Mouse (Mus musculus): ENCODE data around the gene Tekt5. TPM values are rescaled to one million over a fixed set of nuclear protein-coding genes. Genes with fewer than 3 reads are reported as not detected.

Tekt5 gene
- polyA plus RNA-seq, 1 experiment, result 10.9 TPM

- no peak for TF ChIP-seq POLR2A (IDR thresholded peaks at IDR 0.05; ENCODE audit: extremely low read depth, insufficient read depth, low read length)
- TF ChIP-seq CTCF (IDR thresholded peaks at IDR 0.05; ENCODE audit: extremely low read depth, insufficient read depth, low read length), result no peak
- 0 out of 2 replicates have a peak overlapping the region, but pooled peaks have one; percentile 44 for H3K27ac ChIP-seq (ENCODE audit: insufficient read depth, low read length)
These were observed 29.5 kb downstream of the Tekt5 start for GRCm38 (mm10) chr16:10365796-10366195.

GRCm38 (mm10) chr16:10363061-10363460 lies 32.2 kb downstream of the Tekt5 start:
- no peak overlapping the region for H3K27ac ChIP-seq (ENCODE audit: insufficient read depth, low read length)
- TF ChIP-seq POLR2A (IDR thresholded peaks at IDR 0.05; ENCODE audit: extremely low read depth, insufficient read depth, low read length), result no peak
- no peak for TF ChIP-seq CTCF (IDR thresholded peaks at IDR 0.05; ENCODE audit: extremely low read depth, insufficient read depth, low read length)

More at GRCm38 (mm10) chr16:10365796-10366195, 29.5 kb downstream of the Tekt5 start:
- Histone ChIP-seq H3K4me3 (ENCODE audit: insufficient read depth, low read length) (no peak overlapping the region), H3K4me1 (ENCODE audit: control insufficient read depth, insufficient read depth, low read length) (no peaks in the 10 kb centered on the region)

DNA sequence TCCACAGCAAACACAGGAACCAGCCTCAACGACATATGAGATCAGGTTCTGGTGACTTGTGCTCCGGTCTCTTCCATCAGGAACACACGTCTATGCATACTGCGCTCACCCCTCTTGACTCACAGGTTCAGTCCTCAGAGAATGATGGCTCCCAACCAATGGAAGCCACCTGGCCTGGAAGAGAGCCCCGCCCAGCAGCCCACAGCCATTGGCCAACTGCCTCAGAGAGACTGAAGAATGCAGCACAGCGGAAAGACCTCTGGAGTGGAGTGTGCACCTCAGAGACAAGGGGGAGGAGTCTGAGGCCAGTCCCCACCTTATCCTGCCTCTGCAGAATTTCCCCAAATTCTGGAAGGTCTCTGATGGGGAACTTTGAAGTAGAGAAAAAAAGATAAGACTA lies 36.0 kb downstream of the Tekt5 start:
- H3K4me1 ChIP-seq (ENCODE audit: control insufficient read depth, insufficient read depth, low read length), result no peaks in the 10 kb centered on the region; the same call in 1 of the 2 replicates
- TF ChIP-seq CTCF (IDR thresholded peaks at IDR 0.05; ENCODE audit: extremely low read depth, insufficient read depth, low read length), result no peak
- TF ChIP-seq POLR2A (IDR thresholded peaks at IDR 0.05; ENCODE audit: extremely low read depth, insufficient read depth, low read length), result no peak
- no peak overlapping the region for H3K4me3 ChIP-seq (ENCODE audit: insufficient read depth, low read length)
- no peak overlapping the region for H3K27ac ChIP-seq (ENCODE audit: insufficient read depth, low read length)

More at GRCm38 (mm10) chr16:10363061-10363460, 32.2 kb downstream of the Tekt5 start:
- Histone ChIP-seq H3K4me1 (ENCODE audit: control insufficient read depth, insufficient read depth, low read length) (no peaks in the 10 kb centered on the region; the same call in 1 of the 2 replicates), H3K4me3 (ENCODE audit: insufficient read depth, low read length) (no peak overlapping the region)

GRCm38 (mm10) chr16:10358010-10358934 lies 37.0 kb downstream of the Tekt5 start:
- TF ChIP-seq POLR2A (IDR thresholded peaks at IDR 0.05; ENCODE audit: extremely low read depth, insufficient read depth, low read length), result no peak
- no peak for TF ChIP-seq CTCF (IDR thresholded peaks at IDR 0.05; ENCODE audit: extremely low read depth, insufficient read depth, low read length)
- H3K27ac ChIP-seq (ENCODE audit: insufficient read depth, low read length), result no peak overlapping the region
- no peaks in the 10 kb centered on the region; the same call in 1 of the 2 replicates for H3K4me1 ChIP-seq (ENCODE audit: control insufficient read depth, insufficient read depth, low read length)
- H3K4me3 ChIP-seq (ENCODE audit: insufficient read depth, low read length), result no peak overlapping the region

- Histone ChIP-seq H3K27ac (ENCODE audit: insufficient read depth, low read length) (no peak overlapping the region), H3K4me3 (ENCODE audit: insufficient read depth, low read length) (no peak overlapping the region), H3K4me1 (ENCODE audit: control insufficient read depth, insufficient read depth, low read length) (no peaks in the 10 kb centered on the region; the same call in 1 of the 2 replicates)
- no peak for TF ChIP-seq POLR2A (IDR thresholded peaks at IDR 0.05; ENCODE audit: extremely low read depth, insufficient read depth, low read length)
These were observed 40.3 kb downstream of the Tekt5 start for GRCm38 (mm10) chr16:10355004-10355403.

DNA sequence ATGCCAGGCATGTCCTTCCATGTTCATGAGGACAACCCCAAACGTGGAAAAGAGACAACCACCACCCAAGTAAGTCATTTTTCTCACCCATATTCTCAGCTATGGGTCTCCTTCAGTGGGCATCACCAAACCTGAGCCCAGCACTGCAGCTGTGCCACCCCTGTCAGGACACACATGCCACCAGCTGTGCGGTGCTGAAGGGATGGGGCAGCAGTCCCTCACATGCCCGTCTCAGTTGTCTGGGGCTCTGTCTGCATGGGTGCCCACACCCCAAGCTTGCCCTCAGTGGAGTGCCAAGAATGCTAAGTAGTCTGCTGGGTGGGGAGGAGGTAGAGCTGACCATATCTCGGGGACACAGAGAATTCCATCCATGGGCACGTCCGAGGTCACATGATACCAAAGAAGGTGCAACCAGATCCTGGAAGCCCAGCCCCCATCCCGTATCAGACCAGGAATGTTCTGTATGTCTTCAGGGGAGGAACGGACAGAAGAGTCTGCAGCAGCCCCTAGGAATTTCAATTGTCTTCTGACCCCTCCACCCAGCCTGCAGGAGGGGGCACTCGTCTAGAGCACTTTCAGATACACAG lies 44.1 kb downstream of the Tekt5 start:
- no peak overlapping the region for H3K4me3 ChIP-seq (ENCODE audit: insufficient read depth, low read length)
- no peak for TF ChIP-seq POLR2A (IDR thresholded peaks at IDR 0.05; ENCODE audit: extremely low read depth, insufficient read depth, low read length)
- TF ChIP-seq CTCF (IDR thresholded peaks at IDR 0.05; ENCODE audit: extremely low read depth, insufficient read depth, low read length), result no peak
- H3K27ac ChIP-seq (ENCODE audit: insufficient read depth, low read length), result no peak overlapping the region
- H3K4me1 ChIP-seq (ENCODE audit: control insufficient read depth, insufficient read depth, low read length), result no peaks in the 10 kb centered on the region

- no peaks in the 10 kb centered on the region for H3K4me1 ChIP-seq (ENCODE audit: control insufficient read depth, insufficient read depth, low read length)
- H3K4me3 ChIP-seq (ENCODE audit: insufficient read depth, low read length), result no peak overlapping the region
- TF ChIP-seq POLR2A (IDR thresholded peaks at IDR 0.05; ENCODE audit: extremely low read depth, insufficient read depth, low read length), result no peak
- TF ChIP-seq CTCF (IDR thresholded peaks at IDR 0.05; ENCODE audit: extremely low read depth, insufficient read depth, low read length), result no peak
- H3K27ac ChIP-seq (ENCODE audit: insufficient read depth, low read length), result no peak overlapping the region
These were observed 45.4 kb downstream of the Tekt5 start for GRCm38 (mm10) chr16:10349876-10350275.

GRCm38 (mm10) chr16:10349436-10349835 lies 45.9 kb downstream of the Tekt5 start:
- Histone ChIP-seq H3K27ac (ENCODE audit: insufficient read depth, low read length) (no peak overlapping the region), H3K4me1 (ENCODE audit: control insufficient read depth, insufficient read depth, low read length) (no peaks in the 10 kb centered on the region), H3K4me3 (ENCODE audit: insufficient read depth, low read length) (no peak overlapping the region)
- no peak for TF ChIP-seq CTCF (IDR thresholded peaks at IDR 0.05; ENCODE audit: extremely low read depth, insufficient read depth, low read length)
- TF ChIP-seq POLR2A (IDR thresholded peaks at IDR 0.05; ENCODE audit: extremely low read depth, insufficient read depth, low read length), result no peak

DNA sequence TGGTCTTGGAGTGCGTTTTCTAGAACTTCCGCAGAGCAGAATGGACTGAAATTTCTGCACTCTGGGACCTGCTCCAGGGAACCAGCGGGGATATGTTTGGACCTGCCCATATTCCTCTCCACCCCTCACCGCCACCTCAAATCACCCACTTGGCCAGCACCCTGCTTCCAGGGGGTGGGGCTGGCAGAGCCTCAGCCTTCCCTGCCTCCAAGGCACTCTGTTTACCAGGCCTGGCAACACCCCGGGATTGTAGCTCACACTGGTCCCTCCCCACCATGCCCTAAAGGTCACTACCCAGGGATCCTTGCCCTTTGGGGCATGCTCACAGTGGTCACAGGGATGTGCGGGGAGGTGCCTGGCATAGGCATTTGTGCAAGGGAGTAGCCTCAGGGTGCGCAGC lies 47.7 kb downstream of the Tekt5 start:
- H3K27ac ChIP-seq (ENCODE audit: insufficient read depth, low read length), result no peak overlapping the region
- H3K4me1 ChIP-seq (ENCODE audit: control insufficient read depth, insufficient read depth, low read length), result no peaks in the 10 kb centered on the region
- no peak overlapping the region for H3K4me3 ChIP-seq (ENCODE audit: insufficient read depth, low read length)
- TF ChIP-seq CTCF (IDR thresholded peaks at IDR 0.05; ENCODE audit: extremely low read depth, insufficient read depth, low read length) (no peak), POLR2A (IDR thresholded peaks at IDR 0.05; ENCODE audit: extremely low read depth, insufficient read depth, low read length) (no peak)

All from cortical plate, adult 2 months (tissue).